Mouse (Mus musculus): ENCODE results near the gene Wasf2.

The Wasf2 gene

DNA sequence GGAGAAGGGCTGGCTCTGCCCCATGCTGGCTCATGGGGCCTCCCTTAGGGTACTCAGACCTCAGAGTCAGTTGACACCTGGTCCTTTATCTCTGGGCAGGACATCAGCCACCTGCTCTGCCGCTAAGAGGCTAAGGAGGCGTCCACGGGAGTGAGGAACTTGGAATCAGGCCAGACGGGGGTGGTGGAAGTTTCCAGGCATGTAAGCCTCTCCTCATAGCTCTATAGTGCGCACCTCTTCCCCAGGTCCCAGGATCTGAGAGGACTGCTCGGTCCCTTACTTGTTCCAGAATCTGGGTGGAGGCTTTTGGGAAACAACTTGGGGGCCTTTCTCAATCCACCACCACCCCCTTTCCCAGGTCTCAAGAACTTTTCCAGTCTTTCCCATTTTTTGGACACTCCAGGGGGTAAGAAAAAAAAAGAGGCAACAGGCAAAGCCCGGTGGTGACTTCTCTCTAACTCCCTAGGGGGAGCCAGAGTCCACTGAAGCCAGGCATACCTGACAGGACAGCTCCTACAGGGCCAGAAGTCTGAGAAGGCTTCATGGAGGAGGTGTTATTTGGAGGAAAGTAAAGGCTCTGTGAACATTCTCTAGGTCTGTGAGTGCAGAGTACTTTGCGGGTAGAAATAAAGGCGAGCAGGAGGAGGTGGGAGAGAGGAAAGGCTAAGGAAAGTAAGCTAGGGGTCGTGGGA, 103.1 kb downstream of the Wasf2 start:
- in situ Hi-C loops (cut with MseI, MboI) = no loop called here

DNA sequence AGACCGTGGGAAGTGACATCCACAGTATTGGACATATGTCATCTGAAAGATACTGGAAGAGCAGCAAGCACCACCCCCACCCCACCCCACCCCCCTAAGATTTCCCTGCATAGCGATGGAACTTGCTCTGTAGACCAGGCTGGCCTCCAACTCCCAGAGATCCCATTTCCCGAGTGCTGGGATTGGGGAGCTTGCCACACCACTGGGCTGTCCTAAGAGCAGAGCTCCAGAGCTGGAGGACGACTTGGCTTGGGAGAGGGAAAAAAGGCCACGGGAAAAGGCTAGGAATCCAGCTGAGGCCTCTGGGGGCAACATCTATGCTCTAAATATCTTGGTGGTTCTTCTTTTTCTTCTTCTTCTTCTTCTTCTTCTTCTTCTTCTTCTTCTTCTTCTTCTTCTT, 104.5 kb downstream of the Wasf2 start:
- in situ Hi-C loops (cut with MseI, MboI) = no loop called here

DNA sequence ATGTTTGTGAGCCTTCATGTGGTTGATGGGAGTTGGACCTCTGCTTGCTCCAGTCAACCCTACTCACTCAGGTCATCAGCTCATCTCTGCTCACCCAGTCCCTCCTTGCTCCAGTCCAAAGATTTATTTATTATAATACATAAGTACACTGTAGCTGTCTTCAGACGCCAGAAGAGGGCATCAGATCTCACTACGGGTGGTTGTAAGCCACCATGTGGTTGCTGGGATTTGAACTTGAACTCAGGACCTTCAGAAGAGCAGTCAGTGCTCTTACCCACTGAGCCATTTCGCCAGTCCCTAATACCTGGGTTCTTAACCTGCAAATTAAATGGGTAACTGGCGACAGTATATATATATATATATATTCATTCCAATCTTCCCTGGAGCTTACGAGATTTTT, 105.1 kb downstream of the Wasf2 start:
- in situ Hi-C loops (cut with MseI, MboI) = no loop called here

DNA sequence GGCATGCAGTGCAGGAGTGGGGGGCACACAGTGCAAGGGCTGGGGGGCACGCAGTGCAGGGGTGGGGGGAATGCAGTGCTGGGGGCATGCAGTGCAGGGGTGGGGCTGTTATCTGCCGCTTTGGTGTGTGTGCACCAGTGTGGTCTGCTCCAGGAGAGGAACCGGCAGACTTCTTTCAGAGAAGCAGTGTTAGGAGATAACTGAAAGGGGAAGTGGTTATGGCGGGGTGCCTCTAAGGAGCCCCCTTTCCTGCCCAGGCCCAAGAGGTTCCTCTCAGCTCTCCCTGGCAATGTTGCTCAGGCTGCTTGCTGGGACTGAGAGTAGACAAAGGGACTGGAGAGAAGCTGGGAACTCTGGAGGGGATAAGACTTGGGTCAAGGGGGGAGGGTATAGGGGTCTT, 107.6 kb downstream of the Wasf2 start:
- in situ Hi-C loops (cut with MseI, MboI) = no loop called here

DNA sequence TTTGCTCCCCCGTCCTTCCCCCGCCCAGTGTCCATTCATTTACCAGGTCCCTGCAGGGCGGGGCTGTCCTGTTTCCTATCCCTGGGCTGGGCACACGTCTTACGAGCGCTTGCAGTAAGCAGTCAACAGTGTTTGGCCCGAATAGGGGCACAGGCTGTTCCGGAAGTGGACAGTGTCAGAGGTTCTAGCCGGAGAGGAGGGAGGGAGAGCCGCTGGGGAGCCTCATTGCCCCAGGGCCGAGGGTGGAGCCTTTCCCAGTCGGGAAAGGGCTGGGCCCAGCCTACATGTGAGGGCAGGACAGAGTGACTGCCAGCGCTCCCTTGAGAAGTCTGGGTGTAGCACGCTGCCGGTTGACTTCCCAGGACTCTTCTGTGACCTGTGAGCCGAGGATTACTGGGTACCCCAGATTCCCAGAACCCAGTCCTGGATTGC, 110.2 kb downstream of the Wasf2 start, which contains the start of gene Map3k6:
Gene Map3k6 (plus strand): TSS at position 329 of the 432 bp plus-strand sequence.
- in situ Hi-C loops (cut with MseI, MboI) = no loop called here

DNA sequence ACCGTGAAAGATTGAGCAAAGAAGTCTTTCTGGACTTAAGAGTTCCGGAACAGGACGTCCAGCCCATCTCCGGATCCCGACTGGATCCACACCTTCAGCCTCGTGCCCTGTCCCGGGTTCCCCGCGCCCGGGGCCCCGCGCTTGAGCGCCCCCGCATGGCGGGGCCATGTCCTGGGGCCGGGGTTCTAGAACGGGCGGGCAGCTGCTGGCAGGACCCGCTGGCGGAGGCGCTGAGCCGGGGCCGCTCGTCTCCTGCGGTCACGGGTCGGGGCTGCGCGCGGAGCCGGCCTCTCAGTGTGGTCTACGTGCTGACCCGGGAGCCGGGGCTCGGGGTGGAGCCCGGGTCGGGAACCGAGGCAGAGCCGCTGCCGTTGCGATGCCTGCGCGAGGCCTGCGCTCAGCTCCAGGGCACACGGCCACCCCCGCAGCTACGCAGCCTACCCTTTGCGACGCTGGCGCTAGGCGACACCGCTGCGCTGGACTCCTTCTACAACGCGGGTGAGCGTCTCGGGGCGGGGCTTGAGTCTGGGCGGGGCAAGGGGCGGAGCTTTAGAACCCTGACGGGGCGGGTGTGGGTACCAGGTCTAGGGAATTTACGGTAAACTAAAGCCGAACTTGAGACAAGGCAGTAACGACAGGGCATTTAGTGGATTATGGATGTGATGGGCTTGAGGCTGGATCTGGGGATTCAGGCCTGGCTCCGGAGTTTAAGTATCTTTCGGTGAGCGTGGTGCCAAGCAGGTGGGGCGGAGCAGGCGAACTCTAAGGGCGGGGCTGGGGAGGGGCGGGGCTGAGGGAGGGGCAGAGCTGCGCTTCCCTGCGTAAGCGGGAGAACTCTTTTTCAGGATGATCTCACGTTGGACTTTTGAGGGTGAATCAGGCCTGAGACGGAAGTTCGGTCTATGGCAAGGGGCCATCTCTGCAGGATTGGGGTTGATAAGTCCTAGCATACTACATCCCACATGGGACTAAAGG, 110.9 kb downstream of the Wasf2 start:
- in situ Hi-C loops (cut with MseI, MboI) = no loop called here

DNA sequence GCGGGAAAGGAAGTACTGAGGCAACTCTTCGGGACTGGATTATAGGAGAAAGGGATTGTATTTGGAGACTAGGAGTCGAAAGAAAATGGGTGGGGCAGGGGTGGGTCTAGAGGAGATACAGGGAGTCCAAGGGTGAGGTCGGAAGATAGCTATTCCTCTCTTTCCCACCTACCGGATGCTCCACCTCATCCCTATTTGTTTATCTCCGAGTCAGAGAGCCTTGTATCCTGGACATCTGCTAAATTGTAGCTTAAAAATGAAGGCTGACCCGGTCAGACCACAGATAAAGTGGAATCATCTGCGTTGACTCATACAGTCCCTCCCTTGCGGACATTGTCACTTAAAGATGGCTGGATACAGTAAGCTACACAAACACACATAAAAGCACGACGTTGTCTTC, 111.6 kb downstream of the Wasf2 start:
- in situ Hi-C loops (cut with MseI, MboI) = no loop called here

DNA sequence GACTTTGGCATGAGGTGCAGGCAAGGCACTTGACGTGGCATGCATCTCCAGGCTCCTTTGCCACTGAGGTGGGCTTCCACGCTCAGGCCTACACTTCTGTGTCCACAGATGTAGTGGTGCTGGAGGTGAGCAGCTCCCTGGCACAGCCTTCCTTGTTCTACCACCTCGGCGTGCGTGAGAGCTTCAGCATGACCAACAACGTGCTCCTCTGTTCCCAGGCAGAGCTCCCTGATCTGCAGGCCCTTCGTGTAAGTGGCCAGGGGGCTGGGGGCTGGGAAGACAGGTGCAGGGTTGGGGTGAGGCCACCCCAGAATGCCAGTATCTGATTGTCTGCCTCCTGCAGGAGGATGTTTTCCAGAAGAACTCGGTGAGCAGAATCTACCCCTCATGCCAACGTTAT, 112.4 kb downstream of the Wasf2 start:
- in situ Hi-C loops (cut with MseI, MboI) = no loop called here

DNA sequence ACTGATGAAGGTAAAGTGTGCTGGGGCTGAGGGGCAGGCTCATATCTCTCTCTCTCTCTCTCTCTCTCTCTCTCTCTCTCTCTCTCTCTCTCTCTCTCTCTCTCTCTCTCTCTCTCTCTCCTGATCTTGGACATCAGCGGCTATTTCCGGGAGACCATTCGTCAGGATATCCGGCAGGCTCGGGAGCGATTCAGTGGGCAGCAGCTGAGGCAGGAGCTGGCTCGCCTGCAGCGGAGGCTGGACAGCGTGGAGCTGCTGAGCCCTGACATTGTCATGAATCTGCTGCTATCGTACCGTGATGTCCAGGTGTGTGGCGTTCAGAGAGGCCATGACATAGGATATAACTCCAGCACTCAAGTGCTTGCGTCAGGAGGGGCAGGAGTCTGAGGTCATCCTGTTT, 113.2 kb downstream of the Wasf2 start:
- in situ Hi-C loops (cut with MseI, MboI) = no loop called here

DNA sequence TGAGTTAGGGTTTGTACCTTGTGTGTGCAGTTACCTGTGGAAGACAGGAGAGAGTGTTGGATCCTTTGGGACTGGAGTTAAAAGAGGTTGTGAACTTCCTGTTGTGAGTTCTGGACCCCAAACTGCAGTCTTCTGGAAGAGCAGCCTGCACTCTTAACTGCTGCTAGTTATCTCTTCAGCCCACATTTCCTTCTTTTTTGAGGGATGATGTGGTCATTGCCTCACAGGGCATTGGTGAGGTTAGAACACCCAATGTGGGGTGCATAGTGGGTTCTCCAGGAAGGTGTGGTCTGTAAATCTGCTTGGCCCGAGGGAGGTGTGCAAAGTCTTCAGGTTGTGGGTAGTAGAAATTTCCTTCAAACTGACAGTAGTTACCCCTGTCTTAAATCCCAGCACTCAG, 114.0 kb downstream of the Wasf2 start:
- in situ Hi-C loops (cut with MseI, MboI) = no loop called here

DNA sequence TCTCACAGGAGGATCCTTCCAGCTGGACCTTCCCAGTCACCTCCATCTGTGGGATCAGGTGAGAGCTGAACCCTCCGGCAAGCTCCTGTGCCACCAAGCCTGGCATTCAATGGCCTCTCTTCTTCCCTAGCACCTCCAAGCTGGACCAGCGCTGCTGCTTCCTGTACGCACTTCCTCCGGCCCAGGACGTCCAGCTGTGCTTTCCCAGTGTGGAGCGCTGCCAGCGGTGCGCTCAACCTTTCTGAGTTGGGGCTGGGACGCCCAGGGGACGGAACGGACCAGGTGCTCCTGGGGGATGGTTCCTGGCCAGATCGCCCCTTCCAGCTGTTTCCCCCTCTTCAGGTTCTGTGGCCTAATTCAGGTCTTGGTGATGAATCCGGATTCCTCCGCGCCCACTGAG, 116.8 kb downstream of the Wasf2 start:
- in situ Hi-C loops (cut with MseI, MboI) = no loop called here

DNA sequence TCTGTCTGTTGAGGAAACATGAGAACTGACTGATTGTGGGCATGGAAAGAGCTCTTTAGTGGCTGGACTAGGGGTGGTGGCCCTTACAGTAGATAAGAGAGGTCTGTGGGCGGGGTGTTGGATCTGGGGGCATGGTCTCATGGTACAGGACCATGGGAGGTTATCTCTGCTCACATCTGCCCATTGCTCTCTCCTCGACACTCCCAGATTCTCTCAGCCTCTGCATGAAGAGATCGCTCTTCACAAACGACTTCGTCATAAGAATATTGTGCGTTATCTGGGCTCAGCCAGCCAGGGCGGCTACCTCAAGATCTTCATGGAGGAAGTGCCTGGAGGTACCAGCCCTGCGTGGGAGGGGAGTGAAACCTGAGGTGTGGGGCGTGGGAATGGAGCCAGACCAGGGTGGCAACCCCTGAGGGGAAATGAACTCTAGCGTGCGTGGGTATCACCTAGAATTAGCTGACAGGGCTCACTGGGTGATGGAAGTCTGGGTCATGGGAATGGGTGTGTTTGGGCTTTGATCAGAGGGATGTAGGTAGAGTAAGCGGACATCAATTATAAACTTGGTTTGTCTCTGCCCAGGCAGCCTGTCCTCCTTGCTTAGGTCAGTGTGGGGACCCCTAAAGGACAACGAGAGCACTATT, 117.6 kb downstream of the Wasf2 start:
- in situ Hi-C loops (cut with MseI, MboI) = no loop called here

All from mouse trophoblast stem cell (cell line).